Mouse (Mus musculus) forebrain, embryonic 14.5 days (tissue): ENCODE measurements around the gene Pbrm1. TPM values are rescaled to one million over a fixed set of nuclear protein-coding genes. Genes with fewer than 3 reads are reported as not detected.

Experiments used
- ATAC-seq: fragments of 200-750 bp; cut with Nextera tagmentation; 2 replicates; pipeline ENCODE4 v1.8.0; 2017; ENCODE audit warnings: mild to moderate bottlenecking, moderate library complexity
- DNase-seq: peaks from one replicate; pipeline ENCODE4 v3.0.0-alpha.2; 2015; ENCODE audit warnings: low spot score
- H3K27ac ChIP-seq: fragments of 300-500 bp; sonication (generic); 2 replicates; pipeline ENCODE4 v1.5.1; 2014; ENCODE audit warnings: low read depth, mild to moderate bottlenecking, control low read depth, low read length, moderate library complexity
- H3K27me3 ChIP-seq: fragments of 300-500 bp; sonication (generic); replicated peaks from 2 replicates; pipeline ENCODE4 v1.6.1; 2014; ENCODE audit warnings: low read length, control low read depth, mixed read lengths; ENCODE audit not compliant: control insufficient read depth, insufficient read depth
- H3K36me3 ChIP-seq: fragments of 300-500 bp; sonication (generic); 2 replicates; pipeline ENCODE4 v1.6.1; 2014; ENCODE audit warnings: low read length, control low read depth; ENCODE audit not compliant: control insufficient read depth, insufficient read depth
- H3K4me1 ChIP-seq: fragments of 300-500 bp; sonication (generic); 2 replicates; pipeline ENCODE4 v1.6.1; 2014; ENCODE audit warnings: antibody characterized with exemption, low read length, control low read depth; ENCODE audit not compliant: control insufficient read depth, insufficient read depth
- H3K4me2 ChIP-seq: fragments of 300-500 bp; sonication (generic); 2 replicates; pipeline ENCODE4 v1.6.1; 2014; ENCODE audit warnings: mild to moderate bottlenecking, control low read depth, low read length
- H3K4me3 ChIP-seq: fragments of 300-500 bp; sonication (generic); 2 replicates; pipeline ENCODE4 v1.5.1; 2014; ENCODE audit warnings: low read depth, low read length, control low read depth
- H3K9ac ChIP-seq: fragments of 300-500 bp; sonication (generic); 2 replicates; pipeline ENCODE4 v1.6.1; 2014; ENCODE audit warnings: mild to moderate bottlenecking, low read length, control low read depth, moderate library complexity
- H3K9me3 ChIP-seq: fragments of 300-500 bp; sonication (generic); replicated peaks from 2 replicates; pipeline ENCODE4 v1.6.1; 2016; ENCODE audit warnings: low read length, control low read depth, mixed read lengths; ENCODE audit not compliant: control insufficient read depth
- WGBS: fragments of 180-500 bp; shearing (Covaris S2); extraction: QIAGEN DNeasy Blood & Tissue Kit; methylation state at CpG from one replicate; pipeline ENCODE4 v1.1.7; 2014; 5-methylcytosine and 5-hydroxymethylcytosine counted together
- polyA plus RNA-seq: library from polyadenylated mRNA; unstranded; fragments of >200 nt; fragmentation: Nextera tagmentation; extraction: Ambion mirVana; gene quantifications from 2 replicates; pipeline ENCODE4 v1.2.1, GENCODE M21; 2014

Gene Pbrm1
- polyA plus RNA-seq, 1 experiment from 2014 or later = 103 TPM

- H3K36me3 ChIP-seq = peaks cover 60% of the 10 kb centered on the region
Measured at GRCm38 (mm10) chr14:31141011-31141410, 122.1 kb downstream of the Pbrm1 start.

GRCm38 (mm10) chr14:31145694-31146093 lies 126.8 kb downstream of the Pbrm1 start:
- H3K4me3 ChIP-seq = no peak overlapping the region
- peaks cover 14% of the 10 kb centered on the region for H3K36me3 ChIP-seq
- DNase-seq (no peak), ATAC-seq (no peak)
- no peak overlapping the region for H3K27ac ChIP-seq
- no peak overlapping the region for H3K4me2 ChIP-seq
- no peaks in the 10 kb centered on the region for H3K4me1 ChIP-seq
- WGBS = 94% methylated on average over 11 of the region's 11 CpGs
- no peaks in the 10 kb centered on the region for H3K27me3 ChIP-seq
- H3K9me3 ChIP-seq = no peaks in the 10 kb centered on the region
- no peak overlapping the region for H3K9ac ChIP-seq

More at GRCm38 (mm10) chr14:31141011-31141410, 122.1 kb downstream of the Pbrm1 start:
- H3K27ac ChIP-seq = no peak overlapping the region
- DNase-seq (no peak), ATAC-seq (no peak)
- H3K27me3 ChIP-seq = no peaks in the 10 kb centered on the region
- no peaks in the 10 kb centered on the region for H3K9me3 ChIP-seq
- H3K4me1 ChIP-seq = no peaks in the 10 kb centered on the region
- 93% methylated on average over 14 of the region's 14 CpGs for WGBS
- no peak overlapping the region for H3K4me3 ChIP-seq
- H3K4me2 ChIP-seq = no peak overlapping the region
- H3K9ac ChIP-seq = no peak overlapping the region

- H3K4me2 ChIP-seq = no peak overlapping the region
- H3K27me3 ChIP-seq = no peaks in the 10 kb centered on the region
- 85% methylated on average over 27 of the region's 27 CpGs for WGBS
- DNase-seq (no peak), ATAC-seq (no peak)
- no peaks in the 10 kb centered on the region for H3K9me3 ChIP-seq
- no peak overlapping the region for H3K4me3 ChIP-seq
- no peak overlapping the region for H3K27ac ChIP-seq
- no peaks in the 10 kb centered on the region for H3K36me3 ChIP-seq
- no peaks in the 10 kb centered on the region for H3K4me1 ChIP-seq
- no peak overlapping the region for H3K9ac ChIP-seq
Measured at GRCm38 (mm10) chr14:31160196-31161150, 141.5 kb downstream of the Pbrm1 start.

- Histone ChIP-seq H3K4me3 (no peak overlapping the region), H3K27me3 (no peaks in the 10 kb centered on the region), H3K27ac (no peak overlapping the region), H3K4me1 (no peaks in the 10 kb centered on the region), H3K9me3 (no peaks in the 10 kb centered on the region), H3K4me2 (no peak overlapping the region), H3K9ac (no peak overlapping the region), H3K36me3 (no peaks in the 10 kb centered on the region)
- WGBS = 96% methylated on average over 7 of the region's 7 CpGs
- DNase-seq (no peak), ATAC-seq (no peak)
Measured at GRCm38 (mm10) chr14:31161191-31161590, 142.3 kb downstream of the Pbrm1 start.

- WGBS = 73% methylated on average over 10 of the region's 10 CpGs
Measured at GRCm38 (mm10) chr14:31161638-31162037, 142.7 kb downstream of the Pbrm1 start.

GRCm38 (mm10) chr14:31164067-31164466 lies 145.1 kb downstream of the Pbrm1 start:
- Histone ChIP-seq H3K27ac (no peak overlapping the region), H3K4me3 (no peak overlapping the region), H3K4me1 (no peaks in the 10 kb centered on the region), H3K4me2 (no peak overlapping the region), H3K9me3 (no peaks in the 10 kb centered on the region), H3K36me3 (no peaks in the 10 kb centered on the region), H3K9ac (no peak overlapping the region), H3K27me3 (no peaks in the 10 kb centered on the region)
- peak; percentile 27 for DNase-seq
- 74% methylated on average over 8 of the region's 8 CpGs for WGBS
- peak; percentile 52; the same call in 1 of the 2 replicates for ATAC-seq

More at GRCm38 (mm10) chr14:31161638-31162037, 142.7 kb downstream of the Pbrm1 start:
- DNase-seq (no peak), ATAC-seq (no peak)
- Histone ChIP-seq H3K9me3 (no peaks in the 10 kb centered on the region), H3K27me3 (no peaks in the 10 kb centered on the region), H3K27ac (no peak overlapping the region), H3K9ac (no peak overlapping the region), H3K36me3 (no peaks in the 10 kb centered on the region), H3K4me2 (no peak overlapping the region), H3K4me1 (no peaks in the 10 kb centered on the region), H3K4me3 (no peak overlapping the region)

- peaks cover under 1% of the 10 kb centered on the region; the same call in 1 of the 2 replicates for H3K36me3 ChIP-seq
- ATAC-seq = no peak
- no peaks in the 10 kb centered on the region for H3K27me3 ChIP-seq
- H3K4me1 ChIP-seq = no peaks in the 10 kb centered on the region
- no peak for DNase-seq
- no peak overlapping the region for H3K4me3 ChIP-seq
- H3K4me2 ChIP-seq = no peak overlapping the region
- no peak overlapping the region for H3K27ac ChIP-seq
- no peaks in the 10 kb centered on the region for H3K9me3 ChIP-seq
- H3K9ac ChIP-seq = no peak overlapping the region
- WGBS = 69% methylated on average over 2 of the region's 2 CpGs
Measured at GRCm38 (mm10) chr14:31165010-31165409, 146.1 kb downstream of the Pbrm1 start.

GRCm38 (mm10) chr14:31165458-31165857 lies 146.5 kb downstream of the Pbrm1 start:
- no peak for DNase-seq
- Histone ChIP-seq H3K36me3 (peaks cover 5% of the 10 kb centered on the region), H3K4me2 (no peak overlapping the region), H3K9me3 (no peaks in the 10 kb centered on the region), H3K4me3 (no peak overlapping the region), H3K9ac (no peak overlapping the region), H3K27ac (no peak overlapping the region), H3K27me3 (no peaks in the 10 kb centered on the region), H3K4me1 (no peaks in the 10 kb centered on the region)
- no peak for ATAC-seq
- WGBS = 55% methylated on average over 7 of the region's 7 CpGs
